Mouse (Mus musculus) bone marrow, adult 2 months (tissue): ENCODE measurements around the gene Tmem44. TPM values are rescaled to one million over a fixed set of nuclear protein-coding genes. Genes with fewer than 3 reads are reported as not detected.

ENCODE experiments used
- H3K27ac ChIP-seq: fragments of 200-500 bp; 2 replicates; pipeline ENCODE4 v1.5.1; 2012; ENCODE audit warnings: low read depth, mild to moderate bottlenecking, control low read depth, inconsistent platforms, low read length; ENCODE audit not compliant: control insufficient read depth, poor library complexity, insufficient read depth
- H3K4me1 ChIP-seq: fragments of 200-500 bp; 2 replicates; pipeline ENCODE4 v1.6.1; 2011; ENCODE audit warnings: low read length; ENCODE audit not compliant: control insufficient read depth, insufficient read depth
- H3K4me3 ChIP-seq: fragments of 200-500 bp; replicated peaks from 2 replicates; pipeline ENCODE3; 2011; ENCODE audit warnings: mild to moderate bottlenecking, low read depth, low read length, control low read depth; ENCODE audit not compliant: control insufficient read depth
- CTCF ChIP-seq: fragments of 200-500 bp; IDR thresholded peaks from 2 replicates; pipeline ENCODE4 v1.5.1; 2011; ENCODE audit warnings: low read length, control low read depth; ENCODE audit not compliant: control insufficient read depth, insufficient read depth
- POLR2A ChIP-seq: fragments of 200-500 bp; IDR thresholded peaks from 2 replicates; pipeline ENCODE4 v1.6.1; 2011; ENCODE audit warnings: low read depth, mild to moderate bottlenecking, control low read depth, low read length, borderline replicate concordance; ENCODE audit not compliant: control insufficient read depth
- WGBS: fragments of 180-500 bp; shearing (Covaris S2); methylation state at CpG from one replicate; pipeline ENCODE4 v1.1.7; 2018; 5-methylcytosine and 5-hydroxymethylcytosine counted together
- polyA plus RNA-seq: library from polyadenylated mRNA; stranded (reverse); fragments of >200 nt; gene quantifications from 2 replicates; pipeline ENCODE4 v1.2.4, GENCODE M21; 2011; ENCODE audit warnings: low replicate concordance; ENCODE audit not compliant: missing spikeins, insufficient read depth, insufficient read length

Tmem44 gene
- polyA plus RNA-seq, 1 experiment, result 7.6 TPM

- peak within 1 kb of the TSS; percentile 82 for H3K4me3 ChIP-seq
- H3K4me1 ChIP-seq, result no peaks in the 10 kb centered on the region
- 2% methylated on average over 35 of the region's 35 CpGs for WGBS
- H3K27ac ChIP-seq, result peak within 1 kb of the TSS; percentile 26
- peak; percentile 1; the same call in 1 of the 2 replicates for TF ChIP-seq CTCF
- TF ChIP-seq POLR2A, result peak; percentile 53; the same call in 1 of the 2 replicates
Measured at GRCm38 (mm10) chr16:30587494-30588327, 37.1 kb upstream of the Tmem44 start, which contains the start of gene Lsg1. Gene Lsg1, minus strand, starts transcription at chr16:30587592.

GRCm38 (mm10) chr16:30586935-30587493 is 36.4 kb upstream of the Tmem44 start:
- H3K4me1 ChIP-seq, result no peaks in the 10 kb centered on the region
- H3K4me3 ChIP-seq, result peak overlapping the region; percentile 82
- H3K27ac ChIP-seq, result peak overlapping the region; percentile 11; the same call in 1 of the 2 replicates
- WGBS, result 1% methylated on average over 19 of the region's 19 CpGs
- TF ChIP-seq CTCF, result no peak

GRCm38 (mm10) chr16:30580765-30581164 is 30.1 kb upstream of the Tmem44 start:
- Histone ChIP-seq H3K4me1 (no peaks in the 10 kb centered on the region), H3K4me3 (no peak overlapping the region), H3K27ac (no peak overlapping the region)
- no peak for TF ChIP-seq CTCF
- no peak for TF ChIP-seq POLR2A
- 87% methylated on average over 5 of the region's 5 CpGs for WGBS

- H3K4me1 ChIP-seq, result no peaks in the 10 kb centered on the region
- H3K27ac ChIP-seq, result no peak overlapping the region
- H3K4me3 ChIP-seq, result no peak overlapping the region
- 78% methylated on average over 1 of the region's 1 CpGs for WGBS
- TF ChIP-seq POLR2A (no peak), CTCF (no peak)
Measured at GRCm38 (mm10) chr16:30576392-30576791, 25.8 kb upstream of the Tmem44 start.

- H3K4me1 ChIP-seq, result no peaks in the 10 kb centered on the region
- H3K4me3 ChIP-seq, result no peak overlapping the region
- 36% methylated on average over 7 of the region's 7 CpGs for WGBS
- no peak overlapping the region for H3K27ac ChIP-seq
- no peak for TF ChIP-seq CTCF
- TF ChIP-seq POLR2A, result no peak
Measured at GRCm38 (mm10) chr16:30575815-30576214, 25.2 kb upstream of the Tmem44 start.

- no peak for TF ChIP-seq CTCF
- no peak for TF ChIP-seq POLR2A
- no peaks in the 10 kb centered on the region for H3K4me1 ChIP-seq
- 77% methylated on average over 4 of the region's 4 CpGs for WGBS
- no peak overlapping the region for H3K4me3 ChIP-seq
- no peak overlapping the region for H3K27ac ChIP-seq
Measured at GRCm38 (mm10) chr16:30572239-30572638, 21.6 kb upstream of the Tmem44 start.

GRCm38 (mm10) chr16:30571378-30571777 is 20.7 kb upstream of the Tmem44 start:
- H3K27ac ChIP-seq, result no peak overlapping the region
- H3K4me1 ChIP-seq, result no peaks in the 10 kb centered on the region
- TF ChIP-seq CTCF (no peak), POLR2A (no peak)
- H3K4me3 ChIP-seq, result no peak overlapping the region
- 62% methylated on average over 5 of the region's 5 CpGs for WGBS

GRCm38 (mm10) chr16:30570173-30570572 is 19.5 kb upstream of the Tmem44 start:
- WGBS, result 87% methylated on average over 4 of the region's 4 CpGs
- Histone ChIP-seq H3K4me3 (no peak overlapping the region), H3K4me1 (peaks cover 2% of the 10 kb centered on the region; the same call in 1 of the 2 replicates)

GRCm38 (mm10) chr16:30565631-30566030 is 15.0 kb upstream of the Tmem44 start:
- WGBS, result 73% methylated on average over 6 of the region's 6 CpGs
- TF ChIP-seq POLR2A (no peak), CTCF (no peak)
- H3K4me3 ChIP-seq, result no peak overlapping the region
- H3K4me1 ChIP-seq, result peaks cover 2% of the 10 kb centered on the region; the same call in 1 of the 2 replicates
- H3K27ac ChIP-seq, result no peak overlapping the region; the same call in 1 of the 2 replicates

More at GRCm38 (mm10) chr16:30570173-30570572, 19.5 kb upstream of the Tmem44 start:
- TF ChIP-seq POLR2A, result no peak
- 0 out of 2 replicates have a peak, but pooled peaks have one; percentile 11 for TF ChIP-seq CTCF
- H3K27ac ChIP-seq, result no peak overlapping the region
